Mouse (Mus musculus) olfactory bulb, adult 2 months (tissue): ENCODE results near the gene Acap1. TPM values are rescaled to one million over a fixed set of nuclear protein-coding genes. Genes with fewer than 3 reads are reported as not detected.

ENCODE experiments used
- H3K27ac ChIP-seq: fragments of 200-500 bp; 2 replicates; pipeline ENCODE4 v1.5.1; 2012; ENCODE audit warnings: low read depth, low read length; ENCODE audit not compliant: insufficient read depth
- H3K4me1 ChIP-seq: fragments of 200-500 bp; 2 replicates; pipeline ENCODE4 v1.6.1; 2012; ENCODE audit warnings: low read length; ENCODE audit not compliant: control insufficient read depth, insufficient read depth
- H3K4me3 ChIP-seq: fragments of 200-500 bp; 2 replicates; pipeline ENCODE4 v1.5.1; 2012; ENCODE audit warnings: mild to moderate bottlenecking, low read depth, low read length, moderate library complexity; ENCODE audit not compliant: insufficient read depth
- CTCF ChIP-seq: fragments of 200-500 bp; IDR thresholded peaks from 2 replicates; pipeline ENCODE4 v1.5.1; 2012; ENCODE audit warnings: low read depth, mild to moderate bottlenecking, low read length, moderate library complexity; ENCODE audit not compliant: insufficient read depth
- POLR2A ChIP-seq: fragments of 200-500 bp; IDR thresholded peaks from 2 replicates; pipeline ENCODE4 v1.6.1; 2012; ENCODE audit warnings: mild to moderate bottlenecking, low read depth, low read length, moderate library complexity; ENCODE audit not compliant: insufficient read depth
- WGBS: fragments of 180-500 bp; shearing (Covaris S2); methylation state at CpG from one replicate; pipeline ENCODE4 v1.1.7; 2018; 5-methylcytosine and 5-hydroxymethylcytosine counted together
- polyA plus RNA-seq: library from polyadenylated mRNA; stranded (reverse); fragments of >200 nt; gene quantifications from 2 replicates; pipeline ENCODE4 v1.2.4, GENCODE M21; 2012; ENCODE audit warnings: low replicate concordance; ENCODE audit not compliant: missing spikeins, insufficient read depth, insufficient read length

The Acap1 gene
- polyA plus RNA-seq, 1 experiment: 120 TPM

DNA sequence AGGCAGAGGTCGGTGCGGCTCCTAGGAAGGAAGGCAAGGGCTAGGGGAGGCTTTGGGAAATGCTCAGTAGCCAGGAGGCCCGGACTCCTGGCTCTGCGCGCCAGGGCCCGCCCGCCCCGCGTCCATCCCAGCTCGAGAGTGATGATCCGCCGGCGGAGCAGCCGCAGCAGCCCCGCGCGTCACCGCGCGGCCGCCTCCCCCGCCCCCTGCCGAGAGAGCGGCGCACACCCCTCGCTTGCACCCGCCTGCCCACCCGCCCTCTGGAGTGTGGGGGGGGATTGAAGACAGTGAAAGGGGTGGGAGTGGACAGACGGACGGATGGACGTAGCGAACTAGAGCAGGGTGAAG is 57.8 kb downstream of the Acap1 start, which contains the start of gene Nlgn2:
Gene Nlgn2, minus strand, starts transcription at position 181 of the 348 bp plus-strand sequence.
- Histone ChIP-seq H3K4me1 (peaks cover 28% of the 10 kb centered on the region), H3K4me3 (peak within 1 kb of the TSS; percentile 89), H3K27ac (peak within 1 kb of the TSS; percentile 84)
- WGBS: under 1% methylated on average over 31 of the region's 32 CpGs
- TF ChIP-seq POLR2A (peak; percentile 74), CTCF (no peak)

DNA sequence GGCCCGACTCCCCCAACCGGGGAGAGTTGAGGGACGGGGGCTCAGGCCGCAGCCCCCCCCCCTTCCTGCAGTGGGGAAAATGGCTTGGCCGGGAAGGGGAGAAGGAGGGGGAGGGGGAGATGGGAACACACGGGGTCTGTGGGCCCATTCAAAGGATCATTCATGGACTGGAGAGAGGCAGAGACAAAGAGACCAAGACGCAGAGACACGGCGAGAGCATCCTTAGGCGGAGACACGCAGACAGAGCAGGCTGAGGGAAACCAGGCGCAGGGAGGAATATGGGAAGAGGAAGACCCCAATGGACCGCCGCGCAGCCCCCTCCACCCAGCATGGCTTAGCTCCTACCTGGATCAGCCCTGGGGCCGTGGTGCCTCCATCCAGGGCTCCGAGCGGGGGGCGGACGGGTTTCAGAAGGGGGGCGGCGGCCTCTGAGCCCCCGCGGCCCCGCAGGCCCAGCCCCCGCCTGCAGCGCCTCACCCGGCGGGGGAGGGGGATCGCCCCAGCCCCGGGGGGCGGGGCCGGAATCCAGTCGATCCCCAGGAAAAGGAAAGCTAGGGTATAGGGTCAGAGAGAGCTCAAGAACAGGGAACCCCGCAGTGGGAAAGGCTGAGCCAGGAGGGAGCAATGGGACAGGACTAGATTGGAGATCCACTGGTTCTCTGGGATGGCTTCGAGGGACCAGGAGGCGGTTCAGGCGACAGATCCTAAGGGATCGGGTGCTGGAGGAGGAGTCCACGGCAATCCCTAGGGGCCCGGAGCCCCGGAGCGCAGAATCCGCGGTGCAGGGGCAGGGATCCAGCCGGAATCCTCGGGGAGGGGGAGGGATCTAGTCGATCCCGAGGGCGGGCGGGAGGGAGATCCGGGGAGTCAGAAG is 58.4 kb downstream of the Acap1 start:
- under 1% methylated on average over 52 of the region's 52 CpGs for WGBS
- H3K4me3 ChIP-seq: peak overlapping the region; percentile 89
- peaks cover 28% of the 10 kb centered on the region for H3K4me1 ChIP-seq
- TF ChIP-seq CTCF (no peak), POLR2A (no peak)
- peak overlapping the region; percentile 80 for H3K27ac ChIP-seq

DNA sequence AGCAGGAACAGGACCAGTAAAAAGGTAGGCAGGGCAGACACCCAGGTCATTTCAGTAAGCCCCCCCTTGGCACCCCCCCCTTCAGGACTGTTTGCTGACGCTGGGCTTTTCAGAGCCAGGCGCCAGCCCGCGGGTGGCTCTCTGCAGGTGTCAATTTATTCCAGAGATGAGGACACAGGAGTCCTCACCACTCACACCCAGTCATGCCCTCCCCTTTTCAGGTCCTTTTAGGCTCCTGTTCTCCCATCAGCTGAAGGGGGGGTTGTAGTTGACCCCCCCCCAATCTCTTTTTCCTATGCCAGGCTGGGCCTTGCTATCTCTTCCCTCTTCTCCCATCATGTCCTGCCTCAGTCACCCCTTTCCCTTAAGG is 59.4 kb downstream of the Acap1 start:
- TF ChIP-seq POLR2A (no peak), CTCF (no peak)
- WGBS: 0% methylated on average over 4 of the region's 4 CpGs
- peaks cover 28% of the 10 kb centered on the region for H3K4me1 ChIP-seq
- peak overlapping the region; percentile 89 for H3K4me3 ChIP-seq
- H3K27ac ChIP-seq: no peak overlapping the region

DNA sequence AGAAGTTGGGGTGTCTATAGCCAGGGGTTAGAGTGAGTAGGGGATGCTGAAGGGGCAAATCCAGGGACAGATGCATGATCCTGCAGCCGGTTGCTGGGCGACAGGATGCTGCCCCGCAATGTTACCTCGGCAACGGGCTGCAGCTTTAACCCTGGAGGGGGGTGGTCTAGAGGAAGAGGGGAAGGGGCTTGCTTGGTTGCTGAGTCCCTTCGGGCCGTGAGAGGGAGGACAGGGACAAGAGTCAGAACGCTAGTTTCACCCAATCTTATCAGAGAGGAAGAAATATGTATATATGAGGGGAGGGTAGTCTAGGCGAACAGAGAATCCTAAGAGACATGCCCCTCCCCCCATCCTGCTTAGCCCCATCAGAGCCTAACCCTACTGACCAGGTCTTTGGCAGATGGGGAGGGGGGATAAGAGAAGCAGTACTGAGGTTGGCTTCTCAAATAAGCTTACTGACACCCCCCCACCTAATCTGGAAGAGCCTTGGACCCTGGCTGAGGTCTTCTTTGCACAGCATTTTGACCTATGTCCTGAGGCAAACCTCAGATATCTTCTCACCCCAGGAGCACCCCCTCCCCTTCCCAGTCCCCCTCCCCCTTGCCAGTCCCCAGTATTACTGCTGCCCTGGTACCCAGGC is 59.9 kb downstream of the Acap1 start:
- no peak overlapping the region; the same call in 1 of the 2 replicates for H3K27ac ChIP-seq
- peak overlapping the region; percentile 89 for H3K4me3 ChIP-seq
- TF ChIP-seq CTCF: no peak
- no peak for TF ChIP-seq POLR2A
- WGBS: 8% methylated on average over 9 of the region's 9 CpGs
- H3K4me1 ChIP-seq: peaks cover 28% of the 10 kb centered on the region

DNA sequence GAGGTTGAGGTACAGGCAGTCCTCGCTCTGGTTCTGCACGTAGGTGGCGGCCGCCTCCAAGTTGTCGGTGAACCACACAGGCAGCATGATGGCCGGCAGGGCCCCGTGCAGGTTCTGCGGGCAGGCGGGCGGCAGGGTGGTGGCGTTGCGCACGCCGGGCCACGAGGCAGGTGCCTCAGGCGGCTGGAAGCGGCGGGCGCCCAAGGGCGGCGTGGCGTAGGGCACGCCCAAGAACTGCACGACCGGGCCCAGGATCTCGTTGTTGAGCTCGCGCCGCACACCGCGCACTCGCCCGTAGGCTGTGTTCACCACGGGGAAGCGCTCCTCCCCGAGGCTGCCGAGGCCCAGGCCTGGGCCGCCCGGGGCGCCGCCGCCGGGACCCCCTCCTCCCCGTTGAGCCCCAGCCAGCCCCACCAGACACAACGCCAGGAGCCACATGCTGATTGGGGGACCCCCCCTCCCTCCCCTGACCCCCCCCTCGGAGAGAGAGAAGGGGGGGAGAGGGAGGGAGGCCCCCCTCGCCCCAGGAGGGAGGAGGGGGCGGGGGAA is 61.3 kb downstream of the Acap1 start:
- H3K27ac ChIP-seq: no peak overlapping the region
- 10% methylated on average over 45 of the region's 48 CpGs for WGBS
- no peak for TF ChIP-seq CTCF
- TF ChIP-seq POLR2A: no peak

DNA sequence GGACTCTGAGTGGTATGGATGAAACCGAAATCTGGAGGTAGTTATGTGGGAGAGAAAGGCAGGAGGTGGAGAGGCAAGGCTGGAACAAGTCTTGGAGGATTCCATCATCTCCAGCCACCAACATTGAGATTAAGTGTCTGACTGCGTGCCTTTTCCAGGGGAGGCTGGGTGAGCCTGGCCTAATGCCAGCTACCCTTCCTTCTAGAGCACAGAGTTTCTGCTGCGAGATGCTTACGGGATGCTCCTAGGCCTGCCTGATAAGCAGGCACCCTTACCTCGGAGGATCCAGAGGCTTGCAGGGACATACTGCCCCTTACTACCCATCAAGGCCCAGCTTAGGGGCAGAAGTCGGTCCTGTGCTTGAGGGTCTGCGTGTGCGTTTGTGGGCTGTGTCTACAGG is 61.8 kb downstream of the Acap1 start:
- Histone ChIP-seq H3K4me1 (peaks cover 27% of the 10 kb centered on the region), H3K27ac (no peak overlapping the region), H3K4me3 (peak overlapping the region; percentile 29)
- no peak for TF ChIP-seq CTCF
- no peak for TF ChIP-seq POLR2A
- WGBS: 61% methylated on average over 8 of the region's 8 CpGs

More for the DNA sequence above, 61.3 kb downstream of the Acap1 start:
- H3K4me3 ChIP-seq: peak overlapping the region; percentile 29
- peaks cover 31% of the 10 kb centered on the region for H3K4me1 ChIP-seq

Other genes starting within 250 kb of the Acap1 start
- gene Sox15, start 240.2 kb downstream of the Acap1 start, polyA plus RNA-seq: not detected in 2 replicates
- gene Mpdu1, start 232.9 kb downstream of the Acap1 start, polyA plus RNA-seq: not detected in 2 replicates
- not detected in 2 replicates for gene Cd68, start 229.4 kb downstream of the Acap1 start, polyA plus RNA-seq
- gene Eif4a1, start 223.1 kb downstream of the Acap1 start, polyA plus RNA-seq: 796 TPM in 1 of 2 replicates, not detected in the other
- not detected in 2 replicates for gene Senp3, start 213.5 kb downstream of the Acap1 start, polyA plus RNA-seq
- gene Tnfsf13, start 209.8 kb downstream of the Acap1 start, polyA plus RNA-seq: not detected in 2 replicates
- not detected in 2 replicates for gene Tnfsf12, start 199.7 kb downstream of the Acap1 start, polyA plus RNA-seq
- not detected in 2 replicates for gene Tnfsfm13, start 199.4 kb downstream of the Acap1 start, polyA plus RNA-seq
- gene Polr2a, start 136.9 kb downstream of the Acap1 start, polyA plus RNA-seq: 105 TPM in 2 replicates
- not detected in 2 replicates for gene Slc35g3, start 133.6 kb downstream of the Acap1 start, polyA plus RNA-seq
- gene Zbtb4, start 129.6 kb downstream of the Acap1 start, polyA plus RNA-seq: 250 TPM in 1 of 2 replicates, not detected in the other
- not detected in 2 replicates for gene Chrnb1, start 99.6 kb downstream of the Acap1 start, polyA plus RNA-seq
- not detected in 2 replicates for gene Fgf11, start 93.7 kb downstream of the Acap1 start, polyA plus RNA-seq
- not detected in 2 replicates for gene Tmem102, start 89.9 kb downstream of the Acap1 start, polyA plus RNA-seq
- not detected in 2 replicates for gene Gm39566, start 80.2 kb downstream of the Acap1 start, polyA plus RNA-seq
- gene Spem2, start 77.1 kb downstream of the Acap1 start, polyA plus RNA-seq: not detected in 2 replicates
- not detected in 2 replicates for gene Spem1, start 73.4 kb downstream of the Acap1 start, polyA plus RNA-seq
- gene Nlgn2, start 57.8 kb downstream of the Acap1 start, polyA plus RNA-seq: 82.2 TPM in 1 of 2 replicates, not detected in the other
- not detected in 2 replicates for gene Tmem256, start 57.0 kb downstream of the Acap1 start, polyA plus RNA-seq
- gene Plscr3, start 49.2 kb downstream of the Acap1 start, polyA plus RNA-seq: not detected in 2 replicates
- gene Tnk1, start 36.8 kb downstream of the Acap1 start, polyA plus RNA-seq: not detected in 2 replicates
- gene Tmem95, start 17.5 kb downstream of the Acap1 start, polyA plus RNA-seq: not detected in 2 replicates
- gene Kctd11, start 14.1 kb downstream of the Acap1 start, polyA plus RNA-seq: not detected in 2 replicates
- gene 2810408A11Rik, start 5.4 kb upstream of the Acap1 start, polyA plus RNA-seq: not detected in 2 replicates
- not detected in 2 replicates for gene Neurl4, start 5.5 kb upstream of the Acap1 start, polyA plus RNA-seq
- not detected in 2 replicates for gene Gps2, start 18.3 kb upstream of the Acap1 start, polyA plus RNA-seq
- gene Eif5a, start 26.4 kb upstream of the Acap1 start, polyA plus RNA-seq: 516 and 653 TPM in 2 replicates
- gene Ybx2, start 40.3 kb upstream of the Acap1 start, polyA plus RNA-seq: not detected in 2 replicates
- gene Slc2a4, start 52.6 kb upstream of the Acap1 start, polyA plus RNA-seq: not detected in 2 replicates
- not detected in 2 replicates for gene Cldn7, start 69.2 kb upstream of the Acap1 start, polyA plus RNA-seq
- gene Ctdnep1, start 85.6 kb upstream of the Acap1 start, polyA plus RNA-seq: not detected in 2 replicates
- gene Elp5, start 87.0 kb upstream of the Acap1 start, polyA plus RNA-seq: not detected in 2 replicates
- not detected in 2 replicates for gene Gabarap, start 95.6 kb upstream of the Acap1 start, polyA plus RNA-seq
- gene Phf23, start 100.2 kb upstream of the Acap1 start, polyA plus RNA-seq: not detected in 2 replicates
- gene Dvl2, start 105.1 kb upstream of the Acap1 start, polyA plus RNA-seq: not detected in 2 replicates
- gene Acadvl, start 119.9 kb upstream of the Acap1 start, polyA plus RNA-seq: not detected in 2 replicates
- 210 and 442 TPM in 2 replicates for gene Dlg4, start 121.4 kb upstream of the Acap1 start, polyA plus RNA-seq
- not detected in 2 replicates for gene Asgr1, start 158.5 kb upstream of the Acap1 start, polyA plus RNA-seq
- not detected in 2 replicates for gene Asgr2, start 197.1 kb upstream of the Acap1 start, polyA plus RNA-seq
- gene Mgl2, start 234.8 kb upstream of the Acap1 start, polyA plus RNA-seq: not detected in 2 replicates